Mouse (Mus musculus) megakaryocyte progenitor cell, adult 5-6 weeks (primary cell): ENCODE results near the gene Bscl2. TPM values are rescaled to one million over a fixed set of nuclear protein-coding genes. Genes with fewer than 3 reads are reported as not detected.
A peak's percentile ranks its signal among the peaks of the same experiment; 100 is the strongest.

Source experiments
- ATAC-seq: replicated peaks from 2 replicates; pipeline ENCODE4 v1.8.0; 2016; ENCODE audit warnings: mild to moderate bottlenecking, moderate TSS enrichment, inconsistent platforms; ENCODE audit not compliant: poor library complexity
- total RNA-seq, 2 experiments: library from RNA; stranded (forward) in 1 of 2; stranded (reverse) in 1 of 2; fragments of 157-497, 149-512 nt in 1 of 2; fragments of 200-1000 nt in 1 of 2; gene quantifications; 2 replicates each; pipeline versions ENCODE4 v1.2.3 to v1.2.4; 2015 to 2017

Bscl2 gene
- total RNA-seq (2015) (58.3 and 63.4 TPM in 2 replicates), total RNA-seq (2017) (28.8 and 31.6 TPM in 2 replicates)

DNA sequence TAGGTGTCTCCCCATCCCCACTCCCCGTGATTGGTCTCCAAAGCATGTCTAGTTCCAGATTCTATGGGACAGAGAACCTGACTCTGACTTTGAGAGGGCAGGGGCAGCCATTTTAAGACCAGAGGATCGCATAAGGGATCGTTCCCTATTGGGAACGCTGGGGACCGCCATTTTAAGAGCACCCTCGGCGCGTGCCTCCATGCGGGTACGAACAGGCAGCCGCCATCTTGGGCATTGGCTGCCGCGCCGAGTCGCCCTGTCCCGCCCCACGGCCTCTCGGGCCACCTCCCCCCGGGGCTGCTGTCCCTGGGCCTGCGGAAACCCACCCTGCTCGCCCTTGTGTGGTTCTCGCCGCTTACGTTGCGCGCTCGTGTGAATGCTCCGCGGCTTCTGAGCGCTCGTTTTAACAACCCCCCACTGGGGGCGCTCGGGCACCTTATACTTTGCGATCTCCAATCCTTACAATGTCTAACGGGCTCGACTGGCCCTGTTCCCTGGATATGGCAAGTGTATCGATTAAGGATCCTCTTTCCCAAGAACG lies at the start of gene Bscl2:
Gene Bscl2, plus strand, starts transcription at position 217 of the 541 bp plus-strand sequence.
- ATAC-seq, result peak; percentile 83

DNA sequence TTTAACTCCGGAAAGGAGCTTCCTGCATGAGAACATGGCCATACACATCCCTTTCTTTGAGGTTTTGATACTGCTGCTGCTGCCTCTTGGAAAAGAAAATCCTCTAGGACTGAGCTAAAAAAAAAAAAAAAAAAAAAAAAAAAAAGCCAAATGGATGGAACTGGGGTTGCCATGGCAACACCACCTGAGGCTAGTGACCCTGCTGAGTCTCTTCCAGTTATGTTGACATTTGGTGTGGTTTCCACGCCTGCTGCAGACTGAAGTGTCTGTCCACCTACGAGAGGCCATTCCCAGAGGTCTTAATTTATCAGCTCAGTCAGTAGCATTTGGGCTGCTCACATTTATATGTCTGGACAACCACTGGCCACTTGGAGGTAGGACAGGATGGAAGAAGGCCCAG lies 48.7 kb upstream of the Bscl2 start:
- no peak for ATAC-seq

DNA sequence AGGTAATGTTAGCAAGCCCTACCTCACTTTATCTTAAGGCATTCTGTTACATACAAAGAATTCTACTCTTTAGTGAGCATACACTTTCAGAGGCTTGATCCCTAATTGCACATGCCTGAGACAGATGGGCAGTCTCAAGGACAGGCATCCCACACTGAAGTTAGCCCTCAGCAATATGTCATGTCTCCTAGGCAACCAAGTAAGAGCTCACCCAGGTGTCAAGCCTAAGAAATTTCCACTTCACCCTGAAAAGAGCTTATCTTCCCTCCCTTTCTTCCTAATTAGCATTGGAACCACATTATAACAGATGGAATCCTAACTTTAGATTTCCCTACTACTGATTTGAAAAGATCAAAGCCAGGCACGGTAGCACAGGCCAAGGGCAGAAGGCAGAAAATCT lies 48.1 kb upstream of the Bscl2 start:
- no peak for ATAC-seq

DNA sequence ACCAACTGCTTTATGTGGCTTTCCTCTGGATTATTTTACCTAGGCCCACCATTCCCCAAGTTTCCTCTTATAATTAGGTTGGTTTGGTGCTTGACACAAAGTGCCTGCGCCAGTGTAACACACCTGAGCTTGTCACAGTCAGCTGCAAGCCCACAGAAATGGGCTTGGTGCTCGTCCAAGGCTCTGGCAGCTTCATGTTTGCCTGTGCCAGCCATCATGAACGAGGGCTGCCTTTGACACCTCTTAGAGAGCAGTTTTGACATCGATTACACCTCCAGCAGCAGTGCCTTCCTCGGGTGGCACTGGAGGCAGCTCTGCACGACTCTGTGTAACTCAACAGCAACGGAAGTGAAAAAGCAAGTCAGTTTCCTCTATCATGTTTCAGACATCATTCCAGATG lies 47.1 kb upstream of the Bscl2 start:
- ATAC-seq, result no peak

DNA sequence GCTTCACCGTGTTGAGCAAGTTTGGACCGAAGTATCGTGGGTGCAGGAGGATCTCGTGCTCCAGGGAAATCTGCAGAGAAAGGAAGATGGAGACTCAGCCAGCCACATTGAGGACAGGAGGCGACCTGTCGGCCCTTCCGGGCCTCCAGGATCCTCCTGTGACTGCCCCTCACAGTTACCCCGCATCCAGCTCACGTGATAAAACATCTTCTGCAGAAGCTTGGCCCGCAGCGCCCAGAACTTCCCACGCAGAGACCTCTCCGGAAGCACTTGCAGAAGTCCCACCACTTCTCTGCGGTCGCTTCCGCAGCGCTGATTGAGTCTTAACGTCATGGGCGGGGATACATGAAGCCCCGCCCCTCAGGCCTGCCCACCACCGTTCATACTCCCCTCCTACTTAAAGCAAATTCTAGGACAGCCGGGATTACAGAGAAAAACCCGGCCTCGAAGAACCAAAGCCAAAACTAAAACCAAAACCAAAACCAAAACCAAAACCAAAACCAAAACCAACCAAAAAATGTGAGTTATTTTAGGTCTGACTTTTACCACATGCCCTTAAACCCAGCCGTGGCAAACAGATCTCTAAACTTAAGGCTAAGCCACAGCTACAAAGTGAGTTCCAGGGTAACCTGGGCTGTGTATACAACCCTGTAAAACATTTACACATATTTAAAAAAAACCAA lies 38.9 kb upstream of the Bscl2 start, which contains the start of gene Polr2g:
Gene Polr2g, minus strand, starts transcription at position 314 of the 683 bp plus-strand sequence.
- ATAC-seq, result peak; percentile 73

DNA sequence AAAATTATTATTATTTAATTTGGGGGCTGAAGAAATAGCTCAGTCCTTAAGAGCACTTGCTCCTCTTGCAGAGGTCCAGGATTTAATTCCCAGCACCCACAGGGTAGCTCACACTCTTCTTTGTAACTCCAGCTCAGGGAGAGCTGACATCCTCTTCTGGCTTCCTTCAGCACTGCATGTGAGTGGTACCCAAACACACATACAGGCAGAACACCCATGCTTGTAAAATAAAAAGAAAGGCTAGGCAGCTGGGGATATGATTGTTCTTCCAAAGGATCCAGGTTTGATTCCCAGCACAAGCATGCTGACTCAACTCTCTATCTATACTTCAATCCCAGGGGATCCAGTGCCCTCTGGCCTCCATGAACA lies 38.3 kb upstream of the Bscl2 start:
- ATAC-seq, result no peak

DNA sequence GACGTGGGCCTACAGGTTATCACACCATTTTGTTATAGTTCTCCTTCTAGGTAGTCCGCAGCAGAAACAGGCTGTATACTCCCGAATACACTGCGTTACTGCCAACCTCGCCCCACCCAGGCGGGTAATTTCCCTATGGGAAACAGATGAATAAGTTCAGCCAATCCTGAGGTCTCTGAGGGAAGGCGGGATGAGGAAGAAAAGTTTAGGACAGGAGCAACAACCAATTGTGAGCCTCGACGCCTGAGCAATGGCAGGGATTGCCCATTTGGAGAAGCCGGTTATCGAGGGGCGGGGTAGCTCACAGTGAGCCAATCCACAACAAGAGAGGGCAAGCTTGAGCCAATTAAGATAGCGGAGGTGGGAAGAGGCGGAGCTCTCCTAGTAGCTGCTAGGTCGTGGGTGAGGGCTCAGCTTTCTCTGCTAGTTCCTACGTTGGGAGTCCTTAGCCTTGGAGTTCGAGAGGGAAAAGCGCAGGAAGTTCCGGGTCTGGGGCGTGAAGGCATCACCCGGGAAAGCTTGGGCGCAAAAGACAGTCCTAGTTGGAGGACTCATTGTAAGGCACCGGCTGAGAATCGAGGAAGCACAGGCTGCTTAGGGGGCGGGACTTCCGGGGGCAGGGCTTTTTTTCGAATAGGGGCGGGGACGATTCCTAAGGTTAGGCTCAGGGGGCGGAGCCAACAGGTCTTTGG lies 35.0 kb upstream of the Bscl2 start, which contains the start of gene Zbtb3:
Gene Zbtb3, plus strand, starts transcription at position 426 of the 692 bp plus-strand sequence.
- peak; percentile 87 for ATAC-seq

- no peak for ATAC-seq
Measured at GRCm38 (mm10) chr19:8803204-8803780, 34.0 kb upstream of the Bscl2 start.

DNA sequence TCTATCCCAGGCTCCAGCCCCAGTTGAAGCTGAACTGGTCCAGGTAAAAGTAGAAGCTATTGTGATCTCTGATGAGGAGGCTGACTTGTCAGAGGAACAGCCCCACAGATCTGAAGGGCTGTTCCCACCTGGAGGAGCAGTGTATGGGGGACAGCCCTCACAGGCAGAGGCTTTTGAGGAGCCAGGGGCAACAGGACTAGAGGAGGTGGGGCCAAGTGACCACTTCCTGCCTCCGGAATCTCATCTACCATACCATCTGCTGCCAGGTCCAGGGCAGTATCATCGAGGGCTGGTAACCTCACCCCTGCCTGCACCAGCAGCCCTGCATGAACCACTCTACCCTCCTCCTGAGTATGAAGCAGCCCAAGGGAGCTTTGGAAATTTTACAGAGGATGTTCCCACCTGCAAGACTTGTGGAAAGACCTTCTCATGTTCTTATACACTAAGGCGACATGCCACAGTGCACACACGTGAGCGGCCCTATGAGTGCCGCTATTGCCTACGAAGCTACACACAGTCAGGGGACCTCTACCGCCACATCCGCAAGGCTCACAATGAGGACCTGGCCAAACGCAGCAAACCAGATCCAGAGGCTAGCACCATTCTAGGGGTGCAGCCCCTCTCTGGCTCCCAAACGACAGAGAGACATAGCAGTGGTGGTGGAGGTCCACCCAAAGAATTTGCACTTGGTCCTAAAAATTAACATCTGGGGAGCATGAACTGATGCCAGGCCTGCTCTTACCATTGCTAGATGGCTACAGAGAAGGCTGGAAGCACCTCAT lies 33.2 kb upstream of the Bscl2 start:
- ATAC-seq, result 0 out of 2 replicates have a peak, but pooled peaks have one; percentile 20

- ATAC-seq, result no peak
Measured at GRCm38 (mm10) chr19:8806810-8807209, 30.5 kb upstream of the Bscl2 start.

DNA sequence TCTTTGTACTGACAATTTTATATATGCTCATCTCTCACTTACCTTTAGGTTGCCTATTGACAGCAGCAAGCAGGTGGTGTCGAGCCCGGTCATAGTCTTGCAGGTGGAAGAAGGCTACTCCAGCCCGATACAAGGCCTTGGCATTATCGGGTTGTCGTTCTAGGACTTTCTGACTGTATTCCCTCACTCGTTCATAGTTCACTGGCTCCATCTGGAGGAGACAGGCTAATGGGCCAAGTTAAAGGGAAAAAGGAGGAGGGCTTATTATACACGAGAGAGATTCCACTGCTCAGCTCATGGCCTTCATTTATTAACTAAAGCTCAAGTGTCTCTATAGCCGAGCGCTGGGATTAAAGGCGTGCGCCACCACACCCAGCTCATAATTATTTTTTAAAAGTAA lies 21.5 kb upstream of the Bscl2 start:
- no peak for ATAC-seq

DNA sequence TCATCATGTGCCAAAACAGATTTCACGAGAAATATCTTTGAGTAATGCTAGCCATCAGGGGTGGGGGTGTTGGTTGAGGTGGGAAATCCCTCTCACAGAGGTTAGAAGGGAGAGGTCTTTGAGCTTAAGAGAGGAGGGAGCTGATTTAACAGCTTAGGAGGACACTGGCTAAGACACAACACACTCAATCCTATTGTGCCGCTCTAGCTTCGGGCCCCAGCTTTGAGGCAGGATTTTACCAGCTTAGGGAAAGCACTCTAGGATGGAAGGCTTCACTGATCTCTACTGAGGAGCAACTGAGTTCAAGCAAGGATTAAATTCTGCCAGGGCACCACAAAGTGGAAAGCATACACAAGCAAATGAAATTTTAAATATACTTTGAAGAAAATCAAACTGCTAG lies 20.3 kb upstream of the Bscl2 start:
- no peak for ATAC-seq

DNA sequence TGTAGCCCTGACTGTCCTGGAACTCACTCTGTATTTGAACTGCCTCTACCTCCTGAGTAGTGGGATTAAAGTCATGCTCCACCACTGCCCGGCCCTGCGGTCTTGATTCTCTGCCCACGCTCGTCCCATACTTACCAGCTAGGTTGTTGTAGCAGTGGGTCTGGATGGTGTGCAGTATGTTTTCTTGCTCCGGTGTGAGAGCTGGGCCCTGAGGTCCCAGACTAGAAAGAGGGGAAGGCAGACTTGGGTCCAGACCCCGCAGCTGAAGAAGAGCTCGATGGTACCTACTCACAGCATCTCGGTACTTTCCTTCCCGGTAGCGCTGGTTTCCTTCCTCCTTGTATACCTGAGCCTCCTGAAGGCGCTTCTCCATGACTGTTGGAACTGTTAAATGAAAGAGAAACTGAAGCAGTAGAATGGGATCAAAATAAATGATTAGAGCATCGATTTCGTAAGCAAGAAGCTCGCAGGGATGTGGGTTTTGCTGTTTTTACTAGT lies 18.9 kb upstream of the Bscl2 start:
- no peak for ATAC-seq

DNA sequence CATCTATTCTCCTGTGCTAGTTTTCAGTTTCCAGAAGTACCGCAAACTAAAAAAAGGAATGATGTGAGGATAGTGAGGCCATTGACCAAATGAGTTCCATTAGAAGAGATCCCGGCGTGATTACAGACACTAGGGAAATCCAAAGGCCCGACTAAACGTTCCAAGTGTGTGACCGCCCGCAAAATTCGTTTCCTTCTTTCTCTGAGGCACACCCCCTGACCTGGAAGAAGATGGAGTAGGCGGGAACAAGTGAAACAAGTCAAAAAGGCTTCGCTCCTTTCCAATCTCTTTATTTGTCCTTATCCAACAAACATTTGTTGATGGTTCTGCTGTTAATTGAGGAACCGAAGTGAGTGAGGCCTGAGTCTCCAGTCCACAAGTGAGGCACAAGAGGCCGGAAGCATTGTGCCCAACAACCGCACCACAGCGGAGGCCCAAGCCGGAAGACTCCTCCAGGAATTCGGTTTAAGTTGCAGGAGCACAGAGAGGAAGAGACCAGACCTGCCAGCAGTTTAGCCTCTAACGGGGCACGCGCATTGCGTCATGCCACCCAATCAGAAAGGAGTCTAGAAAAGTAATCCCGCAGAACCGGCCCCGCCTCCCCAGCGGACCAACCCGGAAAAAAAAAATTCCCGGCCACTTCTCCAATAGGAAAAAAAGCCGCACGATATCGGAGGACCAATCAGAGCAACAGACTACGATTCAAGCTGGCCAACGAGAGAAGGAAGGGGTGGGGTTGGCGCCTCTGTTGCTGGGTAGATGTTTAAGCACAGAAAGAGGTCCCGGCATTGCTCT lies 18.3 kb upstream of the Bscl2 start, which contains the start of gene Ttc9c:
Gene Ttc9c, minus strand, starts transcription at position 533 of the 795 bp plus-strand sequence.
- ATAC-seq, result peak; percentile 75

- peak; percentile 81 for ATAC-seq
Measured at GRCm38 (mm10) chr19:8819596-8820423, 17.5 kb upstream of the Bscl2 start, which contains the start of gene Hnrnpul2. Hnrnpul2 (plus strand) TSS chr19:8820010.

DNA sequence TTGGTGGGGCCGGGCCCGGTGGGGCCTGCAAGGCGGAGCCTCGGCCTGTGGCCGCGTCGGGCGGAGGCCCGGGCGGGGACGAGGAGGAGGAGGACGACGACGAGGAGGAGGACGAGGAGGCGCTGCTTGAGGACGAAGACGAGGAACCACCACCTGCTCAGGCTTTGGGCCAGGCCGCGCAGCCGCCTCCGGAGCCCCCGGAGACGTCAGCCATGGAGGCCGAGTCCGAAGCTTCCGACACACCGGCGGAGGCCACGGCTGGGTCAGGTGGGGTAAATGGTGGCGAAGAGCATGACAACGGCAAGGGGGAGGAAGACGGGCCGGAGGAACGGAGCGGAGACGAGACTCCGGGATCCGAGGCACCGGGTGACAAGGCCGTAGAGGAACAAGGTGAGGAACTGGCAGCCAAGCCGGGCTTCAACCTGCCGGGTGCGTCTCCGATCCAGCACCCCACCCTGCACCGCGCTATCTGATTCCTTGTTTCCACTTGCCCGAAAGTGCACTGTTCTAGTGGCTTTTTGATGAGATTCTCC lies 16.8 kb upstream of the Bscl2 start:
- ATAC-seq, result no peak

GRCm38 (mm10) chr19:8821146-8821545 lies 16.1 kb upstream of the Bscl2 start:
- no peak for ATAC-seq

DNA sequence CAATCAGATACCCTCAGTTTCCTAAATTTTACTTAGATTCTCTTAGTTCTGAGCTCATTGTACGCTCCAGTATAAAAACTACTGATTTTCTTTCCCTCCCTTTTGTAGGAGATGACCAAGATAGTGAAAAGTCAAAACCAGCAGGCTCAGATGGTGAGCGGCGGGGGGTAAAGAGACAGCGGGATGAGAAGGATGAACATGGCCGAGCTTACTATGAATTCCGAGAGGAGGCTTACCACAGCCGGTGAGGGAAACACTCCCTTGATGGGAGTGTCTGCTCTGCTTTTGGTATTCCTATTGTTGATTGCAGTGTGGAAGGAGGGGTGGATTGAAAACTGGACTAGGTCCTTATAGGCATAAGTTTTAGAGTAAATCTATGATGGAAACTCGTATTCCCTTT lies 14.6 kb upstream of the Bscl2 start:
- ATAC-seq, result no peak

- ATAC-seq, result peak; percentile 94
Measured at GRCm38 (mm10) chr19:8829660-8830059, 7.6 kb upstream of the Bscl2 start, which contains the start of gene AC129217.1. AC129217.1 (plus strand) TSS chr19:8829773.
